Mouse (Mus musculus): ENCODE measurements at regions not wholly inside any gene's neighbourhood (a gene's known extent, or its start where the extent isn't known, plus 50 kb on each side); places are given as distances from the start of the nearest gene placed in this dataset.
A peak's percentile ranks its signal among the peaks of the same experiment; 100 is the strongest.

- DNase-seq (ENCODE audit: low read depth, low spot score): no peak
Measured at GRCm38 (mm10) chr8:51032386-51032785, 2188.6 kb upstream of the Tenm3 start.

DNA sequence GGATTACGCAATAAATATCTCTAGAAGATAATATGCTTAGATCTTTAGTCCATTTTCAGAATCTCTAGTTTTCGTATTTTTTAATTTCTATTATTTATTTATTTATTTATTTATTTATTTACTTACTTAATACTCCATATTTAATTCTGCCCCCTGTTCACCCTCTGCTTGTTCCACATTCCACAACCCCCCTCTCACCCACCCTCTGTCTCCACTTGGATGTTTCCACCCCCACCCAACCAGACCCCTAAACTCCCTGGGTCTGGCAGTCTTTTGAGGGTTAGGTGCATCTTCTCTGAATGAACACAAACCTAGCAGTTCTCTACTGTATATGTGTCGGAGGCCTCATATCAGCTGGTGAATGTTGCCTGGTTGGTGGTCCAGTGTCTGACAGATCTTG is 2166.8 kb upstream of the Tenm3 start:
- no peak for DNase-seq (ENCODE audit: low read depth, low spot score)

DNA sequence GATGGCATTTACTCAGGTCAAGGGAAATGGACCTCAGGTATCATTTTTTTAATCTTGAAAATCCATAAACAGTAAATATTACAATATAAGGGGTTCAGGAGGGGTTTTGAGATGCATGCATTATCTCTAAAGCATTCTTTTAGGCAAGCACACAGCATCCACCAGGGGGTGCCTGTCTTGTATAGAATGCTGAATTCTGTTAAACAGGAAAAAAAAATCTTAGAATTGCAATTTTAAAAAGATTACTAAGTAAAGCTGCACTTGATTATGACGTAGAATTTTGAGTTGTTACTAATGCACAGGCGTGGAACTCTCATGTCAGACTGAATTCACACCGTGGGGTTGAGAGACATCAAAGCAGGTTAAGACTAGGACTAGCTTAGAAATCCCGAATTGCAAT is 2123.6 kb upstream of the Tenm3 start:
- no peak for DNase-seq (ENCODE audit: low read depth, low spot score)

DNA sequence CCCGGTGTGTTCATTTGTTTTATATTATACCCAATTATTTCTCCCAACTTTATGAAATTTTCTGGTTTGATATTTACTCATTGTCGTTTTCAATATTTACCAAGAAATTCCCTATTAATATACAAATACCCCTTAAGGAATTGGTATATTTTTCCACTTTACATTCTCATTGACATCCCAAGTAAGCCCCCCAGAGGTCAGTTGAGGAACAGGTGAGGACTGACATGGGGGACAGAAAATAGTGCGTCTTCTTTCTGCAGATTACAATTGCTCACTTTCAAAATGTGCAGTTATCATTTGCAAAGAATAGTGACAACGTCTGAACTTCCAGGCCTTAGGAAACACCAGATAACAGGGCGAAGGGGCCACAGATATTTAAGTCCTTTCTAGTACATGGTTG is 2073.8 kb upstream of the Tenm3 start:
- no peak for DNase-seq (ENCODE audit: low read depth, low spot score)

DNA sequence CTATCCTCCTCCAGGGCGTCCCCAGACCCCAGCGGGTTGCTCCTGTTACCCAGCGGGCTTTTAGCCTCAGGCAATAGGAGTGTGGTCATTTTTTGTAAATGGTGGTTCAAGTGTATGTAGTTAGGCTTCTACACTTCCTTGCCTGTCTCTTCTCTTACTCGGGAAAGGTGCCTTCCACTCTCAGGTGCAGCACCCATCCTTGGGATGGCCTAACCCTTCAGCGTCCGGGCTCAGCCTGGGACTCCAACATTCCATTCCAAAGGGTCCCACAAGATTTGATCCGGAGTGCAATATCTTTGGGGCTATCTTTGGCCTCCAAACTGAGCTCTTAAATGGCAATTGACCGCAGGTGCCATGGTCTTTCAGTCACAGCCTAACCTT is 2073.0 kb upstream of the Tenm3 start:
- DNase-seq (ENCODE audit: low read depth, low spot score): no peak

- peak; percentile 34 for DNase-seq (ENCODE audit: low read depth, low spot score)
Measured at GRCm38 (mm10) chr8:50915876-50916732, 2072.4 kb upstream of the Tenm3 start.

- peak; percentile 18 for DNase-seq (ENCODE audit: low read depth, low spot score)
Measured at GRCm38 (mm10) chr8:50915259-50915875, 2071.6 kb upstream of the Tenm3 start.

DNA sequence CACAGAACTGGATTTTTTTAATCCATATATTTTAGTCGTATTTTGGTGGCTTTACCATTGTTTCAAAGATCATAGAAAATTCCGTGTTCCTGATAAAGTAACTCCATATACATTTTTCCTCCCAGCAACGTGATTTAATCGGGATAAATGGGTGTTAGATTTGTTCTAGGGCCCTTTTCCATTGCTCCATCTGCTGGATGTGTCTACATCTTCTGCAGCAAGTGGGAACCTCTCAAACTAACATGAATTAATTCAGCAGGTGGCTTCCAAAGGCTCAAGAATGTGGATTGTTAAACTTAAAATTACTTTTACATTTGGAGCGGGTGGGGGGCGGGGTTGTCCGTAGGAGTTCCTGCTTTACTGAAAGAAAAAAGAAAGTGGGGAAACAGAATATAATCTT is 2070.9 kb upstream of the Tenm3 start:
- DNase-seq (ENCODE audit: low read depth, low spot score): no peak

DNA sequence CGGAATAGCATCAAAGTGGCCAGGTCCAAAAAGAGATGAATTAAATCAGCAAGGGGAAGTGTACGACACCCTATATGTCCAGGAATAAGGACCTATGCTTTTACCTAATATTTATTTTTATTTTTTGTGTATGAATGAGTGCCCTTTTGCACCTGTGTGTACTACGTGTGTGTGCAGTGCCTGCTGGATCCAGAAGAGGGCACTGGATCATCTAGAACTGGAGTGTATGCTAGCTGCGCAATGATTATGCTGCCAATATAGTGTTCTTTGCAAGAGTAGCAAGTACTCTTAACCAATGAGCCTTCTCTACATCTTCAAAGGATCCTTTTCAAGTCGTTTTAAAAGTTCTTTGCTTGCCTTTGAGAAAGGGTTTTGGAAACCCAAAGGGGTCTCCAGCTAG is 2034.4 kb upstream of the Tenm3 start:
- DNase-seq (ENCODE audit: low read depth, low spot score): no peak
